16 mouse cellular contexts compared by ENCODE assay signal in genomic region chr2:129876935-129877334, GRCm38 (mm10).
DNase-seq lines count a peak whose midpoint lies in the region.
"Had no signal": no experiment of that assay in that cellular context is flagged by ENCODE, and none has a peak within 500 bp of the region (broad histone marks: within the 10 kb centered on the region; RNA-seq: fewer than 3 reads in every experiment).

No protein-coding gene starts in this region.

- DNase-seq in heart, adult 11 months = peak; percentile 50
- no peak for DNase-seq in heart, adult 18-20 months
- DNase-seq in layer of hippocampus, adult 18-20 months (ENCODE audit: low spot score in 2 of 2) = peak; percentile 29 to 76
- DNase-seq in layer of hippocampus, adult 8-10 months (ENCODE audit: low spot score in 2 of 2) = no peak
- DNase-seq in brain, adult 2 months (ENCODE audit: low read depth, low spot score) = peak; percentile 41
- DNase-seq in layer of hippocampus, adult 9-11 months = peak; percentile 54
- DNase-seq in cerebellum, postnatal 25 days = no peak
- DNase-seq: adrenal gland, adult 8-10 months; adrenal gland, postnatal 14 days; adrenal gland, postnatal 36 days; B cell, adult 2 months; cerebellum, adult 11 months; cerebellum, adult 18-20 months; cerebellum, adult 8-10 months; cerebellum, adult 9-11 months; cerebellum, postnatal 14 days had no signal

Comparison
In these comparisons a context has a peak if more than half of its experiments do, and no peak if none do; other contexts are left out.
1. DNase-seq: peak in heart, adult 11 months (single experiment), layer of hippocampus, adult 18-20 months (2 of 2), brain, adult 2 months (single experiment) and layer of hippocampus, adult 9-11 months (single experiment); none in heart, adult 18-20 months (0 of 2), layer of hippocampus, adult 8-10 months (0 of 2) and cerebellum, postnatal 25 days (0 of 2).